Mouse (Mus musculus) brain, embryonic 14.5 days (tissue): ENCODE measurements around the gene Tex36.

Experiments
- CTCF ChIP-seq: fragments of 200-500 bp; IDR thresholded peaks from 2 replicates; pipeline ENCODE4 v1.5.1; 2012; ENCODE audit warnings: inconsistent platforms, mild to moderate bottlenecking, moderate library complexity, borderline replicate concordance; ENCODE audit not compliant: insufficient read depth, insufficient read length; ENCODE audit errors: extremely low read depth
- POLR2A ChIP-seq: fragments of 200-500 bp; IDR thresholded peaks from 2 replicates; pipeline ENCODE4 v1.6.1; 2012; ENCODE audit warnings: mild to moderate bottlenecking, inconsistent platforms, borderline replicate concordance; ENCODE audit not compliant: poor library complexity, insufficient read depth, insufficient read length, severe bottlenecking; ENCODE audit errors: extremely low read depth

GRCm38 (mm10) chr7:133563175-133563824 lies 38.7 kb downstream of the Tex36 start:
- TF ChIP-seq CTCF (no peak), POLR2A (no peak)
